Mouse (Mus musculus) limb, embryonic 14.5 days (tissue): ENCODE results near the gene Mlph. TPM values are rescaled to one million over a fixed set of nuclear protein-coding genes. Genes with fewer than 3 reads are reported as not detected.

Experiments used
- ATAC-seq: fragments of 200-750 bp; cut with Nextera tagmentation; 2 replicates; pipeline ENCODE4 v1.8.0; 2017; ENCODE audit warnings: low read depth, moderate number of reproducible peaks, moderate TSS enrichment; ENCODE audit not compliant: low FRiP score
- DNase-seq: peaks from one replicate; pipeline ENCODE4 v3.0.0-alpha.2; 2015; ENCODE audit warnings: low spot score
- H3K27ac ChIP-seq: fragments of 300-500 bp; sonication (generic); replicated peaks from 2 replicates; pipeline ENCODE4 v1.5.1; 2014; ENCODE audit warnings: low read depth, mild to moderate bottlenecking, low read length, moderate library complexity, mixed read lengths
- H3K27me3 ChIP-seq: fragments of 300-500 bp; sonication (generic); 2 replicates; pipeline ENCODE4 v1.6.1; 2014; ENCODE audit warnings: low read length, mixed read lengths; ENCODE audit not compliant: control insufficient read depth, insufficient read depth
- H3K36me3 ChIP-seq: fragments of 300-500 bp; sonication (generic); 2 replicates; pipeline ENCODE4 v1.6.1; 2014; ENCODE audit warnings: mild to moderate bottlenecking, low read length, moderate library complexity, mixed read lengths; ENCODE audit not compliant: control insufficient read depth, insufficient read depth
- H3K4me1 ChIP-seq: fragments of 300-500 bp; sonication (generic); 2 replicates; pipeline ENCODE4 v1.6.1; 2014; ENCODE audit warnings: antibody characterized with exemption, low read length, mixed read lengths; ENCODE audit not compliant: control insufficient read depth, insufficient read depth
- H3K4me2 ChIP-seq: fragments of 300-500 bp; sonication (generic); replicated peaks from 2 replicates; pipeline ENCODE4 v1.6.1; 2014; ENCODE audit warnings: low read depth, mild to moderate bottlenecking, low read length, moderate library complexity; ENCODE audit not compliant: severe bottlenecking
- H3K4me3 ChIP-seq: fragments of 300-500 bp; sonication (generic); replicated peaks from 2 replicates; pipeline ENCODE4 v1.5.1; 2014; ENCODE audit warnings: low read length
- H3K9ac ChIP-seq: fragments of 300-500 bp; sonication (generic); 2 replicates; pipeline ENCODE4 v1.6.1; 2014; ENCODE audit warnings: mild to moderate bottlenecking, low read depth, low read length, moderate library complexity; ENCODE audit not compliant: severe bottlenecking
- H3K9me3 ChIP-seq: fragments of 300-500 bp; sonication (generic); 2 replicates; pipeline ENCODE4 v1.6.1; 2016; ENCODE audit warnings: low read length; ENCODE audit not compliant: control insufficient read depth
- POLR2A ChIP-seq: fragments of 200-500 bp; IDR thresholded peaks from 2 replicates; pipeline ENCODE4 v1.8.0; 2012; ENCODE audit warnings: inconsistent platforms, mild to moderate bottlenecking, moderate library complexity, borderline replicate concordance; ENCODE audit not compliant: insufficient read depth, insufficient read length; ENCODE audit errors: extremely low read depth
- WGBS: fragments of 180-500 bp; shearing (Covaris S2); extraction: QIAGEN DNeasy Blood & Tissue Kit; methylation state at CpG from one replicate; pipeline ENCODE4 v1.1.7; 2014; 5-methylcytosine and 5-hydroxymethylcytosine counted together
- polyA plus RNA-seq, 2 experiments: library from polyadenylated mRNA; depleted of rRNA in 1 of 2; stranded (reverse) in 1 of 2; unstranded in 1 of 2; fragments of >200 nt; fragmentation: Nextera tagmentation in 1 of 2; extraction: Ambion mirVana in 1 of 2; gene quantifications; 2 replicates each; pipeline versions ENCODE4 v1.2.1 to v1.2.3; 2012 to 2014

Mlph gene
- polyA plus RNA-seq, 2 experiments: 1.3 to 1.5 TPM

- H3K27ac ChIP-seq: no peak overlapping the region
- H3K9ac ChIP-seq: no peak overlapping the region
- DNase-seq: peak; percentile 40
- H3K27me3 ChIP-seq: 0 out of 2 replicates have a peak, but pooled peaks cover 5% of the 10 kb centered on the region
- TF ChIP-seq POLR2A: no peak
- no peaks in the 10 kb centered on the region for H3K9me3 ChIP-seq
- WGBS: 32% methylated on average over 15 of the region's 15 CpGs
- no peaks in the 10 kb centered on the region for H3K36me3 ChIP-seq
- ATAC-seq: 0 out of 2 replicates have a peak, but pooled peaks have one; percentile 16
- H3K4me2 ChIP-seq: peak overlapping the region; percentile 82
- peaks cover 16% of the 10 kb centered on the region for H3K4me1 ChIP-seq
- no peak overlapping the region for H3K4me3 ChIP-seq
These were observed 12.4 kb downstream of the Mlph start for GRCm38 (mm10) chr1:90927308-90927707.

GRCm38 (mm10) chr1:90927929-90928574, 13.2 kb downstream of the Mlph start:
- Histone ChIP-seq H3K4me1 (peaks cover 16% of the 10 kb centered on the region), H3K36me3 (no peaks in the 10 kb centered on the region), H3K9ac (peak overlapping the region; percentile 25; the same call in 1 of the 2 replicates), H3K4me2 (peak overlapping the region; percentile 82), H3K27me3 (0 out of 2 replicates have a peak, but pooled peaks cover 5% of the 10 kb centered on the region), H3K27ac (no peak overlapping the region), H3K4me3 (peak overlapping the region; percentile 27), H3K9me3 (no peaks in the 10 kb centered on the region)
- no peak for TF ChIP-seq POLR2A
- DNase-seq: no peak
- 3% methylated on average over 23 of the region's 23 CpGs for WGBS
- ATAC-seq: no peak; the same call in 1 of the 2 replicates

GRCm38 (mm10) chr1:90928575-90928934, 13.7 kb downstream of the Mlph start:
- Histone ChIP-seq H3K9ac (peak overlapping the region; percentile 25; the same call in 1 of the 2 replicates), H3K27ac (no peak overlapping the region), H3K4me1 (peaks cover 16% of the 10 kb centered on the region), H3K4me2 (peak overlapping the region; percentile 82), H3K9me3 (no peaks in the 10 kb centered on the region), H3K36me3 (no peaks in the 10 kb centered on the region), H3K4me3 (peak overlapping the region; percentile 27), H3K27me3 (0 out of 2 replicates have a peak, but pooled peaks cover 5% of the 10 kb centered on the region)
- TF ChIP-seq POLR2A: no peak
- WGBS: 7% methylated on average over 6 of the region's 6 CpGs
- ATAC-seq (peak; percentile 53), DNase-seq (peak; percentile 78)

- Histone ChIP-seq H3K4me3 (no peak overlapping the region), H3K36me3 (no peaks in the 10 kb centered on the region), H3K27me3 (0 out of 2 replicates have a peak, but pooled peaks cover 4% of the 10 kb centered on the region), H3K9me3 (no peaks in the 10 kb centered on the region), H3K4me1 (peaks cover 4% of the 10 kb centered on the region), H3K9ac (no peak overlapping the region), H3K4me2 (no peak overlapping the region), H3K27ac (no peak overlapping the region)
- no peak for ATAC-seq
- no peak for TF ChIP-seq POLR2A
- WGBS: 81% methylated on average over 5 of the region's 5 CpGs
- no peak for DNase-seq
These were observed 18.1 kb downstream of the Mlph start for GRCm38 (mm10) chr1:90933001-90933400.

- H3K27me3 ChIP-seq: no peaks in the 10 kb centered on the region
- H3K9ac ChIP-seq: no peak overlapping the region
- no peak overlapping the region for H3K27ac ChIP-seq
- ATAC-seq: no peak
- DNase-seq: no peak
- H3K9me3 ChIP-seq: no peaks in the 10 kb centered on the region
- no peaks in the 10 kb centered on the region for H3K4me1 ChIP-seq
- no peak overlapping the region for H3K4me3 ChIP-seq
- no peak overlapping the region for H3K4me2 ChIP-seq
- WGBS: 64% methylated on average over 9 of the region's 9 CpGs
- no peak for TF ChIP-seq POLR2A
- H3K36me3 ChIP-seq: no peaks in the 10 kb centered on the region
These were observed 22.1 kb downstream of the Mlph start for GRCm38 (mm10) chr1:90936990-90937389.
